Mouse (Mus musculus) gastrocnemius, postnatal 4 days (tissue): ENCODE measurements at regions not wholly inside any gene's neighbourhood (a gene's known extent, or its start where the extent isn't known, plus 50 kb on each side); places are given as distances from the start of the nearest gene placed in this dataset.

Experiments
- DNase-seq, 2 experiments: peaks; one replicate each; pipeline ENCODE4 v3.0.0; 2021 to 2022; ENCODE audit warnings: low spot score in 2 of 2, mixed read lengths in 2 of 2

GRCm38 (mm10) chr14:104027077-104027899, 183.1 kb upstream of the Ednrb start:
- DNase-seq: peak in 1 of 2 experiments; percentile 31

GRCm38 (mm10) chr14:104008538-104008937, 164.3 kb upstream of the Ednrb start:
- DNase-seq: no peak

- no peak for DNase-seq
Measured at GRCm38 (mm10) chr14:104006426-104006825, 162.2 kb upstream of the Ednrb start.

- no peak for DNase-seq
Measured at GRCm38 (mm10) chr14:104005132-104005531, 160.9 kb upstream of the Ednrb start.

- DNase-seq: no peak
Measured at GRCm38 (mm10) chr14:104002421-104002820, 158.2 kb upstream of the Ednrb start.

- DNase-seq: no peak
Measured at GRCm38 (mm10) chr14:103990418-103990817, 146.2 kb upstream of the Ednrb start.

GRCm38 (mm10) chr14:103989949-103990348, 145.7 kb upstream of the Ednrb start:
- no peak for DNase-seq

- DNase-seq: no peak
Measured at GRCm38 (mm10) chr14:103987266-103987665, 143.1 kb upstream of the Ednrb start.

- no peak for DNase-seq
Measured at GRCm38 (mm10) chr14:103984349-103984748, 140.1 kb upstream of the Ednrb start.

GRCm38 (mm10) chr14:103978808-103979207, 134.6 kb upstream of the Ednrb start:
- no peak for DNase-seq

- DNase-seq: no peak
Measured at GRCm38 (mm10) chr14:103977769-103978168, 133.6 kb upstream of the Ednrb start.

- DNase-seq: no peak
Measured at GRCm38 (mm10) chr14:103973955-103974354, 129.8 kb upstream of the Ednrb start.

- DNase-seq: no peak
Measured at GRCm38 (mm10) chr14:103973111-103973510, 128.9 kb upstream of the Ednrb start.

- no peak for DNase-seq
Measured at GRCm38 (mm10) chr14:103969305-103969704, 125.1 kb upstream of the Ednrb start.

- DNase-seq: no peak
Measured at GRCm38 (mm10) chr14:103966293-103966692, 122.1 kb upstream of the Ednrb start.

- DNase-seq: no peak
Measured at GRCm38 (mm10) chr14:103962303-103962881, 118.2 kb upstream of the Ednrb start.

- DNase-seq: no peak
Measured at GRCm38 (mm10) chr14:103951899-103952298, 107.7 kb upstream of the Ednrb start.

- DNase-seq: no peak
Measured at GRCm38 (mm10) chr14:103949950-103950349, 105.7 kb upstream of the Ednrb start.

- no peak for DNase-seq
Measured at GRCm38 (mm10) chr14:103948026-103948777, 104.0 kb upstream of the Ednrb start.

- no peak for DNase-seq
Measured at GRCm38 (mm10) chr14:103945753-103946152, 101.6 kb upstream of the Ednrb start.

GRCm38 (mm10) chr14:103939867-103940266, 95.7 kb upstream of the Ednrb start:
- DNase-seq: no peak

- no peak for DNase-seq
Measured at GRCm38 (mm10) chr14:103938937-103939336, 94.7 kb upstream of the Ednrb start.
